Mouse (Mus musculus): Measurements from ENCODE around the gene Ccn6. TPM values are rescaled to one million over a fixed set of nuclear protein-coding genes. Genes with fewer than 3 reads are reported as not detected.
A peak's percentile ranks its signal among the peaks of the same experiment; 100 is the strongest.
"Not testable (repeated sequence)": the region's sequence is repeated elsewhere in the genome, so short reads cannot be mapped to it uniquely, and the experiment has no call there.

Ccn6 gene
- polyA plus RNA-seq (2015; fragmentation: Nextera tagmentation; extraction: Ambion mirVana): 0.10 TPM in 1 of 2 replicates, not detected in the other

DNA sequence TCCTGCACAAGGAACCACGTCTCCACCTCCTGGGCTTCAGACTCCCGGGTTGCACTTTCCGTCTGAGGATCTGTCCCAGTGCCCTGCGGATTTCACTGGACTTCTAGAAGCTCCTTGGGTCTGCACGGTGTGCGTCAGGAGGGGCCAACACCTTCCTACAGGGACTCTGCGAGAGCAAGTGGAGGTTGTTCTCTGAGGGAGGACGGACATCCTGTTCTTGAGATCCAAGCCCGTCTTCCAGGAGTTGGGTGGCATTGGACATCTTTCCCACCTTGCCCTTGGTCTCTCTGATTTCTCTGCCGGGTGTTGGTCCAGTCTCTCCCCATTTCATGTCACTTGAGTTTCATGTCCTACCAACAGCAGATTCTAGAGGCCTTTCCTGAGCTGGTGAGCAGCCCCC lies at the start of gene Ccn6:
TSS of gene Ccn6 (minus strand) at position 101 of the 400 bp plus-strand sequence.
- no peak for ATAC-seq (ENCODE audit: insufficient read depth)
- Histone ChIP-seq H3K27me3 (peaks cover 43% of the 10 kb centered on the region), H3K4me1 (replicated peaks) (0 out of 2 replicates have a peak, but pooled peaks cover 8% of the 10 kb centered on the region), H3K4me3 (replicated peaks) (no peak within 1 kb of the TSS), H3K9me3 (replicated peaks) (no peaks in the 10 kb centered on the region), H3K36me3 (replicated peaks) (no peaks in the 10 kb centered on the region), H3K4me2 (peak within 1 kb of the TSS; percentile 32), H3K27ac (replicated peaks) (no peak within 1 kb of the TSS), H3K9ac (no peak within 1 kb of the TSS)
- WGBS (ENCODE audit: insufficient replicate concordance): 73% methylated on average over 10 of the region's 10 CpGs

GRCm38 (mm10) chr10:39210031-39210430 lies 46.4 kb upstream of the Ccn6 start:
- H3K4me1 ChIP-seq (replicated peaks): no peaks in the 10 kb centered on the region
- H3K27me3 ChIP-seq: no peaks in the 10 kb centered on the region
- no peak overlapping the region for H3K4me2 ChIP-seq
- no peak overlapping the region for H3K4me3 ChIP-seq (replicated peaks)
- no peaks in the 10 kb centered on the region for H3K36me3 ChIP-seq (replicated peaks)
- no peak overlapping the region for H3K27ac ChIP-seq (replicated peaks)
- ATAC-seq (ENCODE audit: insufficient read depth): no peak
- H3K9me3 ChIP-seq (replicated peaks): no peaks in the 10 kb centered on the region
- H3K9ac ChIP-seq: no peak overlapping the region

- Histone ChIP-seq H3K27me3 (no peaks in the 10 kb centered on the region), H3K4me2 (no peak overlapping the region), H3K4me1 (replicated peaks) (no peaks in the 10 kb centered on the region), H3K9ac (no peak overlapping the region), H3K27ac (replicated peaks) (no peak overlapping the region), H3K9me3 (replicated peaks) (no peaks in the 10 kb centered on the region), H3K4me3 (replicated peaks) (no peak overlapping the region), H3K36me3 (replicated peaks) (no peaks in the 10 kb centered on the region)
- WGBS (ENCODE audit: insufficient replicate concordance): 55% methylated on average over 10 of the region's 10 CpGs
- ATAC-seq (ENCODE audit: insufficient read depth): no peak
Observed at GRCm38 (mm10) chr10:39209161-39210025, 45.8 kb upstream of the Ccn6 start.

DNA sequence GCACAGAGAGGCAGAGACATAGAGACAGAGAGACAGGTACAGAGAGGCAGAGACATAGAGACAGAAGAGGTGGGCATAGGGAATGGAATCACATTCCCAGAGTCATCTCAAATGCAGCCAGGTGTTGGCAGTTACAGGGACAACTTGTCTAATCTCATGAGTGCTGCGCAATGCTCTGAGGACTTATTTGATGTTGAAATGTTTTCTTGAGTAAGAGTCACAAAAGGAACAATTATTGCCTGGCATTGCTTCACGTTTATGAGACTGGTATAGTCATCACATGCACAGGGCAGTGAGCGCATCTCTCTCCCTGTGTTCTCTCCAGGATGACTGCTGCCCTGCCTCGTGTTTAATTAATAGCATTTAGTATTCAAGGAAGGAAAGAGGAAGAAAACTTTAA lies 45.1 kb upstream of the Ccn6 start:
- Histone ChIP-seq H3K9ac (no peak overlapping the region), H3K9me3 (replicated peaks) (no peaks in the 10 kb centered on the region), H3K27me3 (no peaks in the 10 kb centered on the region), H3K4me2 (no peak overlapping the region), H3K4me1 (replicated peaks) (no peaks in the 10 kb centered on the region), H3K27ac (replicated peaks) (no peak overlapping the region), H3K36me3 (replicated peaks) (no peaks in the 10 kb centered on the region), H3K4me3 (replicated peaks) (no peak overlapping the region)
- no peak for ATAC-seq (ENCODE audit: insufficient read depth)
- WGBS (ENCODE audit: insufficient replicate concordance): 54% methylated on average over 4 of the region's 4 CpGs

GRCm38 (mm10) chr10:39207310-39207855 lies 43.8 kb upstream of the Ccn6 start:
- WGBS (ENCODE audit: insufficient replicate concordance): 45% methylated on average over 3 of the region's 3 CpGs

DNA sequence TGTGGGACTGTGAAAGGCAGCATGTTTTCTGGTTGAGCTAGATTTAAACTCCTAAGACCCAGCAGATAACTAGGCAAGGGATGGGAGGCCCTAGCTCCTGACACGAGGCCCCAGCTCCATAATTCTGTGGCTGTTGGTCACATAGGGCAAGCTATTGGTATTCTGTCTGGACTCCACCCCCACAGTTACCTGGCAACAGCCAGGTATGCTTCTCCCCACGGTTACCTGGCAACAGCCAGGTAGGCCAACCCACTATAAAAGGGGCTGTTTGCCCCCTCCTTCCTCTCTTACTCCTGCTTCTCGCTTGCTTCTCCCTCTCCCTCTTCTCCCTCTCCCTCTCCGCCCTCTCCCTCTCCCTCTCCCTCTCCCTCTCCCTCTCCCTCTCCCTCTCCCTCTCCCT lies 38.9 kb upstream of the Ccn6 start:
- Histone ChIP-seq H3K36me3 (replicated peaks) (no peaks in the 10 kb centered on the region), H3K27ac (replicated peaks) (no peak overlapping the region), H3K9me3 (replicated peaks) (no peaks in the 10 kb centered on the region), H3K4me1 (replicated peaks) (no peaks in the 10 kb centered on the region), H3K27me3 (no peaks in the 10 kb centered on the region), H3K4me2 (no peak overlapping the region), H3K9ac (no peak overlapping the region), H3K4me3 (replicated peaks) (no peak overlapping the region)
- ATAC-seq (ENCODE audit: insufficient read depth): no peak
- WGBS (ENCODE audit: insufficient replicate concordance): 64% methylated on average over 4 of the region's 4 CpGs

More at GRCm38 (mm10) chr10:39207310-39207855, 43.8 kb upstream of the Ccn6 start:
- Histone ChIP-seq H3K9me3 (replicated peaks) (no peaks in the 10 kb centered on the region), H3K4me3 (replicated peaks) (no peak overlapping the region), H3K9ac (no peak overlapping the region), H3K27ac (replicated peaks) (no peak overlapping the region), H3K4me1 (replicated peaks) (no peaks in the 10 kb centered on the region), H3K27me3 (no peaks in the 10 kb centered on the region), H3K36me3 (replicated peaks) (no peaks in the 10 kb centered on the region), H3K4me2 (no peak overlapping the region)
- no peak for ATAC-seq (ENCODE audit: insufficient read depth)

- H3K27ac ChIP-seq (replicated peaks); H3K4me3 ChIP-seq (replicated peaks); H3K4me1 ChIP-seq (replicated peaks); ATAC-seq (ENCODE audit: insufficient read depth); H3K9me3 ChIP-seq (replicated peaks); H3K4me2 ChIP-seq; H3K9ac ChIP-seq; H3K27me3 ChIP-seq; H3K36me3 ChIP-seq (replicated peaks): not testable (repeated sequence)
- 82% methylated on average over 11 of the region's 11 CpGs for WGBS (ENCODE audit: insufficient replicate concordance)
Observed at GRCm38 (mm10) chr10:39198216-39198615, 34.6 kb upstream of the Ccn6 start.

DNA sequence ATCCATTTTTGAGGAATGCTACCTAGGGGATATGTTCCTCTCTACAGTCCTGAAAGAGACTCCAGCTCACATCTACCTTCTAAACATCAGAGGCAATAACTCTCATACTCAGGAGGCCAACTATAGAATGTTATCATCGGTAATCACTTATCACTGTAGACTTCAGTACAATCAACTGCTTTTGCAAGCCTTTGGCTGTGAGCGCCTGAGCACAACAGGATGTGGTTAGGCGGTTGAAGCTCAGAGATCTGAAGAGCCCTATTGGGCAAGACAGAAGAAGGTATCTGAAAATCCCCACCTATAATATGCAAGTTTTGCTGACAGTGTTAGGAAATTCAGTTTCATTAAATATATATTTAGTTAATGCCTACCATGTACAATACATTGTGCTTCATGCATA lies 29.1 kb upstream of the Ccn6 start:
- ATAC-seq (ENCODE audit: insufficient read depth): no peak
- Histone ChIP-seq H3K4me2 (no peak overlapping the region), H3K27me3 (no peaks in the 10 kb centered on the region), H3K4me3 (replicated peaks) (no peak overlapping the region), H3K36me3 (replicated peaks) (no peaks in the 10 kb centered on the region), H3K27ac (replicated peaks) (no peak overlapping the region), H3K9ac (no peak overlapping the region), H3K4me1 (replicated peaks) (no peaks in the 10 kb centered on the region), H3K9me3 (replicated peaks) (no peaks in the 10 kb centered on the region)
- WGBS (ENCODE audit: insufficient replicate concordance): 25% methylated on average over 3 of the region's 3 CpGs

DNA sequence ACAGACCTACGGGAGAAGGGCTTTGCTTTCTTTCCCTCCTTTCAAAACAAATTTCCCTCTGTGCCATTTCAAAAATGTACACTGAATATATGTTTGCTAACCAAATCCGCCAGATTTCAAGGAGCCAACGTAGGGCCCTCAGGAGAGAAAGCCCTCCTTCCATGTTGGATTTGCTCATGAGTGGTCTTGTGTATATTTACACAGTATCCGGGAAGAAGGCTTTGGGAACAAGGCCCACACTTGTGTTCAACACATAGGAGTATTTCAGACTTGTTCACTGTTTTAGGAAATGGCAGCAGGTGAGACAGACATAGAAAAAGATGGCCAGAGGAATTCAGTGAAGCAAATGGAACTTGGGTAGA lies 21.9 kb upstream of the Ccn6 start:
- no peak for ATAC-seq (ENCODE audit: insufficient read depth)
- H3K4me1 ChIP-seq (replicated peaks): no peaks in the 10 kb centered on the region
- no peaks in the 10 kb centered on the region for H3K27me3 ChIP-seq
- H3K9me3 ChIP-seq (replicated peaks): no peaks in the 10 kb centered on the region
- H3K36me3 ChIP-seq (replicated peaks): no peaks in the 10 kb centered on the region
- H3K4me2 ChIP-seq: no peak overlapping the region
- no peak overlapping the region for H3K9ac ChIP-seq
- H3K4me3 ChIP-seq (replicated peaks): no peak overlapping the region
- H3K27ac ChIP-seq (replicated peaks): no peak overlapping the region
- WGBS (ENCODE audit: insufficient replicate concordance): 60% methylated on average over 4 of the region's 4 CpGs

GRCm38 (mm10) chr10:39184864-39185544 lies 21.4 kb upstream of the Ccn6 start:
- Histone ChIP-seq H3K27ac (replicated peaks) (no peak overlapping the region), H3K36me3 (replicated peaks) (no peaks in the 10 kb centered on the region), H3K9ac (no peak overlapping the region), H3K27me3 (no peaks in the 10 kb centered on the region), H3K4me2 (no peak overlapping the region), H3K4me3 (replicated peaks) (no peak overlapping the region), H3K9me3 (replicated peaks) (no peaks in the 10 kb centered on the region), H3K4me1 (replicated peaks) (no peaks in the 10 kb centered on the region)
- peak; percentile 44; the same call in 1 of the 2 replicates for ATAC-seq (ENCODE audit: insufficient read depth)
- WGBS (ENCODE audit: insufficient replicate concordance): 73% methylated on average over 8 of the region's 8 CpGs

DNA sequence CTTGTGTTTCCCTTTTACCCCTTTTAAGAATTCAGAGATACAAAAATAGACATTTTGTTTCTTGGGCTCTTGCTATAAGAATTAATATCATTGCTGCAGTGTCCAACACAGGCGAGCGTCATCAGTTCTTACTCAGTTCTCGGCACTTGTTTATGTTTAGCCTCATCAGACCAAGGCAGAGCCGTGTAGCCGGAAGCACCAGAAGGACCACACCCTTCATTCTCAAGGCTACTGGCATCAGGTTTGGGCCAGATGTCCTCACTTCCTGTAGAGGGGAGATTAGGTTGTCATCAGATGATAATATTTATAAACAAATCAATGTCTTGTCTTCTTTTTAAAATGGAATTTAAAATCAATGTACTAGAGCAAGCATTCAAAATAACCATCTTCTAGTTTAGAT lies 13.4 kb upstream of the Ccn6 start:
- Histone ChIP-seq H3K36me3 (replicated peaks) (no peaks in the 10 kb centered on the region), H3K9me3 (replicated peaks) (no peaks in the 10 kb centered on the region), H3K4me1 (replicated peaks) (peaks cover 13% of the 10 kb centered on the region), H3K4me2 (no peak overlapping the region), H3K4me3 (replicated peaks) (no peak overlapping the region), H3K9ac (no peak overlapping the region), H3K27me3 (peaks cover 10% of the 10 kb centered on the region; the same call in 1 of the 2 replicates), H3K27ac (replicated peaks) (no peak overlapping the region)
- WGBS (ENCODE audit: insufficient replicate concordance): 40% methylated on average over 5 of the region's 5 CpGs
- ATAC-seq (ENCODE audit: insufficient read depth): no peak
